Mouse (Mus musculus) C2C12 (cell line): ENCODE measurements around the gene Bcas2.

Source experiments
- CTCF ChIP-seq: IDR thresholded peaks from one replicate; pipeline ENCODE4 v1.5.1; 2011; ENCODE audit not compliant: control insufficient read depth, insufficient read depth, insufficient read length
- FOSL1 ChIP-seq: IDR thresholded peaks from one replicate; pipeline ENCODE4 v1.8.0; 2011; ENCODE audit warnings: mild to moderate bottlenecking, low read length; ENCODE audit not compliant: poor library complexity, insufficient read depth, severe bottlenecking
- MYOG ChIP-seq: IDR thresholded peaks from one replicate; pipeline ENCODE4 v1.6.1; 2011; ENCODE audit not compliant: control insufficient read depth, insufficient read length; ENCODE audit errors: extremely low read depth
- USF1 ChIP-seq: IDR thresholded peaks from one replicate; pipeline ENCODE4 v1.6.1; 2011; ENCODE audit warnings: low read depth, mild to moderate bottlenecking, control low read depth, moderate library complexity

DNA sequence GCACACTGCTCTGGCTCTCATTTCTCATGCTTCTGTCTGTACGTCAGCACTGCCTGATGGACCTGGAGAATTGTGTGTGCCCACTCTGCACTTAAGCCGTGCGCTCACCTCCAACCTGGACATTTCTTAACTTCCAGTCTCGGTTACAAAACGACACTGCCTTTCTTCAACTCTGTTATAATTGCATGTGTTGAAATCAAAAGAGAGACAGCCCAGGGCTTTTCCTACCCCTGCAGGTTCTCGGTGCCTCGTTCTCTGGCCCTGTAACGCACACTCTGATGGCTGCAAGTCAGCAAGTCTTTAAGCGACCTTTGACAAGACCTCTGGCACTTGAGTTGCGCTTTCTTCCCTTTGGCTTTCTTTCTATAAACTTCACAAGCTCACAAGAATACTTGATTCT lies 29.1 kb upstream of the Bcas2 start:
- no peak for TF ChIP-seq CTCF
- no peak for TF ChIP-seq USF1
- no peak for TF ChIP-seq MYOG
- no peak for TF ChIP-seq FOSL1
